Mouse (Mus musculus) liver, postnatal 0 days (tissue): ENCODE results near the gene Rnf43. TPM values are rescaled to one million over a fixed set of nuclear protein-coding genes. Genes with fewer than 3 reads are reported as not detected.
A peak's percentile ranks its signal among the peaks of the same experiment; 100 is the strongest.

Source experiments
- ATAC-seq: fragments of 200-750 bp; cut with Nextera tagmentation; 2 replicates; pipeline ENCODE4 v1.8.0; 2017; ENCODE audit warnings: mild to moderate bottlenecking, moderate library complexity
- DNase-seq: peaks from one replicate; pipeline ENCODE4 v3.0.0-alpha.2; 2016
- H3K27ac ChIP-seq: fragments of 300-500 bp; sonication (generic); 2 replicates; pipeline ENCODE4 v1.5.1; 2014; ENCODE audit warnings: antibody characterized with exemption, moderate library complexity, mild to moderate bottlenecking, low read depth
- H3K27me3 ChIP-seq: fragments of 300-500 bp; sonication (generic); 2 replicates; pipeline ENCODE4 v1.6.1; 2014; ENCODE audit warnings: low read length, control low read depth, mixed read lengths; ENCODE audit not compliant: insufficient read depth
- H3K36me3 ChIP-seq: fragments of 300-500 bp; sonication (generic); replicated peaks from 2 replicates; pipeline ENCODE4 v1.6.1; 2014; ENCODE audit warnings: mild to moderate bottlenecking, control low read depth, low read length, moderate library complexity, mixed read lengths; ENCODE audit not compliant: insufficient read depth
- H3K4me1 ChIP-seq: fragments of 300-500 bp; sonication (generic); 2 replicates; pipeline ENCODE4 v1.6.1; 2014; ENCODE audit warnings: antibody characterized with exemption, mild to moderate bottlenecking, control low read depth; ENCODE audit not compliant: insufficient read depth
- H3K4me2 ChIP-seq: fragments of 300-500 bp; sonication (generic); 2 replicates; pipeline ENCODE4 v1.6.1; 2014; ENCODE audit warnings: low read depth, mild to moderate bottlenecking, low read length, moderate library complexity, mixed read lengths
- H3K4me3 ChIP-seq: fragments of 300-500 bp; sonication (generic); 2 replicates; pipeline ENCODE4 v1.5.1; 2014; ENCODE audit warnings: low read depth, low read length
- H3K9ac ChIP-seq: fragments of 300-500 bp; sonication (generic); replicated peaks from 2 replicates; pipeline ENCODE4 v1.6.1; 2014; ENCODE audit warnings: mild to moderate bottlenecking, moderate library complexity
- H3K9me3 ChIP-seq: fragments of 300-500 bp; sonication (generic); 2 replicates; pipeline ENCODE4 v1.6.1; 2016; ENCODE audit warnings: mild to moderate bottlenecking, control low read depth, low read length, mixed read lengths
- CTCF ChIP-seq: sonication (generic); IDR thresholded peaks from 2 replicates; pipeline ENCODE4 v1.5.1; 2016; ENCODE audit warnings: antibody characterized with exemption, low read depth
- EP300 ChIP-seq: IDR thresholded peaks from 2 replicates; pipeline ENCODE4 v1.6.1; 2016; ENCODE audit warnings: antibody characterized with exemption, low read depth, mild to moderate bottlenecking
- WGBS: fragments of 180-500 bp; shearing (Covaris S2); extraction: QIAGEN DNeasy Blood & Tissue Kit; methylation state at CpG from one replicate; pipeline ENCODE4 v1.1.7; 2014; ENCODE audit not compliant: insufficient replicate concordance; 5-methylcytosine and 5-hydroxymethylcytosine counted together
- polyA plus RNA-seq: library from polyadenylated mRNA; unstranded; fragments of >200 nt; fragmentation: Nextera tagmentation; extraction: Ambion mirVana; gene quantifications from 2 replicates; pipeline ENCODE4 v1.2.1, GENCODE M21; 2015

The Rnf43 gene
- polyA plus RNA-seq, 1 experiment from 2014 or later = 4.2 TPM

DNA sequence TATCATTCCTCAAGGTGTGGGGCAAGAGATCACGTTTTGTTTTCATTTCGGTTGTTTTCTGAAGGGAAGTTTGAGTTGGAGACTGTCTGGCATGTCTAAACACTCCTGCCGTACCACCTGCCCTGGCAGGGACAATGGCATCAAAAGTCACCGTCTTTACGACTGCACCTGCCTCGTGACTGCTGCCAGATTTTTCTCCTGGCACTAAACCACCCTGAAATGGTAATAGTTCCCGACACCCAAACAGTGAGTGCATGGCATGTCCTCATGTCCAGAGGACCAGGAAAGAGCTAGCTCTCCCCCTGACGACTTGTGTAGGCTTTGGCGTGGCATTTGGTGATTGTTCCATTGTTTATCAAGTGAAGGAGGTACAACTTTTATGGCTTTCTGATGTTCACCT lies 18.3 kb downstream of the Rnf43 start:
- 84% methylated on average over 9 of the region's 9 CpGs for WGBS

GRCm38 (mm10) chr11:87682096-87682495 lies 19.6 kb downstream of the Rnf43 start:
- no peak overlapping the region for H3K9ac ChIP-seq
- TF ChIP-seq CTCF = no peak
- TF ChIP-seq EP300 = no peak
- H3K36me3 ChIP-seq = no peaks in the 10 kb centered on the region; the same call in 1 of the 2 replicates
- no peak overlapping the region for H3K4me2 ChIP-seq
- H3K4me1 ChIP-seq = peaks cover 12% of the 10 kb centered on the region
- DNase-seq (no peak), ATAC-seq (no peak)
- H3K27me3 ChIP-seq = no peaks in the 10 kb centered on the region
- no peak overlapping the region for H3K4me3 ChIP-seq
- 83% methylated on average over 12 of the region's 12 CpGs for WGBS
- H3K27ac ChIP-seq = no peak overlapping the region
- H3K9me3 ChIP-seq = no peaks in the 10 kb centered on the region

More for the DNA sequence above, 18.3 kb downstream of the Rnf43 start:
- Histone ChIP-seq H3K4me2 (no peak overlapping the region), H3K4me3 (no peak overlapping the region), H3K27me3 (no peaks in the 10 kb centered on the region), H3K9me3 (no peaks in the 10 kb centered on the region), H3K27ac (no peak overlapping the region), H3K4me1 (peaks cover 10% of the 10 kb centered on the region; the same call in 1 of the 2 replicates), H3K36me3 (no peaks in the 10 kb centered on the region; the same call in 1 of the 2 replicates), H3K9ac (no peak overlapping the region)
- ATAC-seq (no peak), DNase-seq (no peak)
- no peak for TF ChIP-seq CTCF
- TF ChIP-seq EP300 = no peak

DNA sequence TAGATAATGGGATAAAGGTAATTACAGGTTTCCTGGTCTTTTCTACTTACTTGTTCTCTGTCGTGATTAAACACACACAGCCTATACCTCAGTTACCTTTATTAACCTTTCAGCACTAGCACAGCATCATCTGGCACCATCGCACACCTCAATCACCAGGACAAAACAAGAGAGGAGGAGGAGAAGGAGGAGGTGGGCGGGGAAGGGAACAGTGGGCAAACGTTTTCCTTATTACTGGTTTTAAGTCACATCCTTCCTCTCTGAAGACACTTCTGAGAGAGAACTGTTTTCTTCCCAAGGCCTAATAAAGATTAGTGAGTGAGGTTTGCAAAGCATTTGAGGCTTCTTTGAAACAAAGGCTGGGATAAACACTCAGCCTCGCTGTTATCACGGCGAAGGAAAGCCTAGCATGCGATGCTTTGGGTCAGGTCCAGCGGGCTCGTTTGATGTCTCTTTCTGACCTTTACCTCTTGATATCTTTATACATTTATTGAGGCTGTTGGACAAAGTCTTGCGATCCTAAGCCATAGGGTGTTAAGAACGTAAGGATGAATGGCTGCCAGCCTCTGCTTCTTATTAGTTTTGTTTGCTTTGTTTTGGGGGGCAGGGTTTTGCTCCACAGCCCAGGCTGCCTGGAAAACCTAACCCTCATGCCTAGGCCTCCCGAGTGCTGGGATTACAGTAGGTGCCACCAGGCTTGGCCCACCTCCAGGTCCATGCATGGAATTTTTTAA lies 20.5 kb downstream of the Rnf43 start:
- peaks cover 21% of the 10 kb centered on the region for H3K4me1 ChIP-seq
- no peak overlapping the region for H3K27ac ChIP-seq
- no peaks in the 10 kb centered on the region for H3K9me3 ChIP-seq
- no peak overlapping the region; the same call in 1 of the 2 replicates for H3K9ac ChIP-seq
- peak; percentile 14 for DNase-seq
- TF ChIP-seq CTCF (no peak), EP300 (no peak)
- H3K36me3 ChIP-seq = no peaks in the 10 kb centered on the region; the same call in 1 of the 2 replicates
- no peak overlapping the region for H3K4me2 ChIP-seq
- WGBS = 43% methylated on average over 13 of the region's 13 CpGs
- no peaks in the 10 kb centered on the region for H3K27me3 ChIP-seq
- no peak overlapping the region for H3K4me3 ChIP-seq
- ATAC-seq = no peak

GRCm38 (mm10) chr11:87686407-87686806 lies 23.9 kb downstream of the Rnf43 start:
- Histone ChIP-seq H3K36me3 (no peaks in the 10 kb centered on the region), H3K4me1 (peaks cover 47% of the 10 kb centered on the region), H3K27me3 (no peaks in the 10 kb centered on the region), H3K4me3 (no peak overlapping the region), H3K9ac (no peak overlapping the region), H3K27ac (no peak overlapping the region), H3K9me3 (no peaks in the 10 kb centered on the region), H3K4me2 (no peak overlapping the region)
- WGBS = 49% methylated on average over 7 of the region's 7 CpGs
- TF ChIP-seq EP300 (no peak), CTCF (no peak)
- DNase-seq = peak; percentile 15
- ATAC-seq = no peak

GRCm38 (mm10) chr11:87687246-87688225 lies 25.0 kb downstream of the Rnf43 start:
- Histone ChIP-seq H3K4me2 (no peak overlapping the region), H3K9ac (no peak overlapping the region), H3K27ac (no peak overlapping the region), H3K9me3 (no peaks in the 10 kb centered on the region), H3K4me1 (peaks cover 47% of the 10 kb centered on the region), H3K27me3 (no peaks in the 10 kb centered on the region), H3K36me3 (no peaks in the 10 kb centered on the region), H3K4me3 (no peak overlapping the region)
- no peak for TF ChIP-seq CTCF
- TF ChIP-seq EP300 = no peak
- WGBS = 53% methylated on average over 15 of the region's 15 CpGs
- DNase-seq = no peak
- no peak for ATAC-seq
